Mouse (Mus musculus): ENCODE results near the gene Hoxd11. TPM values are rescaled to one million over a fixed set of nuclear protein-coding genes. Genes with fewer than 3 reads are reported as not detected.

Hoxd11 gene
- polyA plus RNA-seq, 1 experiment from 2014 or later: not detected

GRCm38 (mm10) chr2:74657251-74658023 lies 21.9 kb upstream of the Hoxd11 start:
- Histone ChIP-seq H3K4me3 (peak overlapping the region; percentile 8; the same call in 1 of the 2 replicates), H3K9ac (no peak overlapping the region)
- 2% methylated on average over 62 of the region's 62 CpGs for WGBS

GRCm38 (mm10) chr2:74658024-74658666 lies 21.2 kb upstream of the Hoxd11 start:
- under 1% methylated on average over 15 of the region's 15 CpGs for WGBS
- Histone ChIP-seq H3K27ac (no peak overlapping the region), H3K9me3 (replicated peaks) (no peaks in the 10 kb centered on the region), H3K4me3 (peak overlapping the region; percentile 8; the same call in 1 of the 2 replicates), H3K27me3 (peaks cover 94% of the 10 kb centered on the region), H3K36me3 (ENCODE audit: poor library complexity, severe bottlenecking) (no peaks in the 10 kb centered on the region), H3K4me1 (peaks cover 20% of the 10 kb centered on the region), H3K9ac (no peak overlapping the region), H3K4me2 (peak overlapping the region; percentile 30)
- no peak for ATAC-seq

More at GRCm38 (mm10) chr2:74657251-74658023, 21.9 kb upstream of the Hoxd11 start:
- H3K9me3 ChIP-seq (replicated peaks): no peaks in the 10 kb centered on the region
- H3K27ac ChIP-seq: no peak overlapping the region
- peaks cover 89% of the 10 kb centered on the region for H3K27me3 ChIP-seq
- peaks cover 20% of the 10 kb centered on the region for H3K4me1 ChIP-seq
- no peaks in the 10 kb centered on the region for H3K36me3 ChIP-seq (ENCODE audit: poor library complexity, severe bottlenecking)
- no peak for ATAC-seq
- peak overlapping the region; percentile 30 for H3K4me2 ChIP-seq

- under 1% methylated on average over 47 of the region's 47 CpGs for WGBS
- Histone ChIP-seq H3K27ac (no peak overlapping the region), H3K27me3 (peaks cover 98% of the 10 kb centered on the region), H3K4me3 (0 out of 2 replicates have a peak overlapping the region, but pooled peaks have one; percentile 2), H3K4me2 (no peak overlapping the region), H3K9ac (no peak overlapping the region), H3K36me3 (ENCODE audit: poor library complexity, severe bottlenecking) (no peaks in the 10 kb centered on the region), H3K9me3 (replicated peaks) (no peaks in the 10 kb centered on the region), H3K4me1 (peaks cover 20% of the 10 kb centered on the region)
- no peak for ATAC-seq
These were observed 20.5 kb upstream of the Hoxd11 start for GRCm38 (mm10) chr2:74658667-74659371.

- H3K4me1 ChIP-seq: peaks cover 20% of the 10 kb centered on the region
- no peak for ATAC-seq
- H3K36me3 ChIP-seq (ENCODE audit: poor library complexity, severe bottlenecking): no peaks in the 10 kb centered on the region
- H3K9ac ChIP-seq: no peak within 1 kb of the TSS
- no peaks in the 10 kb centered on the region for H3K9me3 ChIP-seq (replicated peaks)
- peaks cover 98% of the 10 kb centered on the region for H3K27me3 ChIP-seq
- H3K27ac ChIP-seq: no peak within 1 kb of the TSS
- H3K4me2 ChIP-seq: no peak within 1 kb of the TSS
- WGBS: 2% methylated on average over 28 of the region's 28 CpGs
- H3K4me3 ChIP-seq: 0 out of 2 replicates have a peak within 1 kb of the TSS, but pooled peaks have one; percentile 2
These were observed 19.8 kb upstream of the Hoxd11 start, which contains the start of gene Evx2 for GRCm38 (mm10) chr2:74659507-74660005. Gene Evx2 (minus strand): TSS chr2:74659557.

GRCm38 (mm10) chr2:74660421-74661375 lies 18.7 kb upstream of the Hoxd11 start:
- H3K4me2 ChIP-seq: no peak overlapping the region
- peaks cover 98% of the 10 kb centered on the region for H3K27me3 ChIP-seq
- H3K4me3 ChIP-seq: no peak overlapping the region
- no peak overlapping the region for H3K9ac ChIP-seq
- no peaks in the 10 kb centered on the region for H3K9me3 ChIP-seq (replicated peaks)
- peaks cover 16% of the 10 kb centered on the region for H3K4me1 ChIP-seq
- WGBS: 3% methylated on average over 30 of the region's 30 CpGs
- H3K27ac ChIP-seq: no peak overlapping the region
- H3K36me3 ChIP-seq (ENCODE audit: poor library complexity, severe bottlenecking): no peaks in the 10 kb centered on the region
- ATAC-seq: no peak

- Histone ChIP-seq H3K27me3 (peaks cover 98% of the 10 kb centered on the region), H3K4me3 (peak overlapping the region; percentile 14; the same call in 1 of the 2 replicates), H3K4me1 (peaks cover 12% of the 10 kb centered on the region), H3K36me3 (ENCODE audit: poor library complexity, severe bottlenecking) (no peaks in the 10 kb centered on the region), H3K4me2 (peak overlapping the region; percentile 36), H3K9ac (no peak overlapping the region), H3K9me3 (replicated peaks) (no peaks in the 10 kb centered on the region), H3K27ac (no peak overlapping the region)
- WGBS: under 1% methylated on average over 14 of the region's 14 CpGs
- ATAC-seq: no peak; the same call in 1 of the 2 replicates
These were observed 17.7 kb upstream of the Hoxd11 start for GRCm38 (mm10) chr2:74661685-74662084.

- no peak overlapping the region for H3K4me3 ChIP-seq
- WGBS: 6% methylated on average over 18 of the region's 18 CpGs
- 0 out of 2 replicates have a peak, but pooled peaks have one; percentile 66 for ATAC-seq
- H3K36me3 ChIP-seq (ENCODE audit: poor library complexity, severe bottlenecking): no peaks in the 10 kb centered on the region
- H3K9me3 ChIP-seq (replicated peaks): no peaks in the 10 kb centered on the region
- H3K27me3 ChIP-seq: peaks cover 98% of the 10 kb centered on the region
- H3K9ac ChIP-seq: no peak overlapping the region
- H3K4me2 ChIP-seq: no peak overlapping the region
- H3K27ac ChIP-seq: no peak overlapping the region
- H3K4me1 ChIP-seq: peaks cover 11% of the 10 kb centered on the region
These were observed 15.9 kb upstream of the Hoxd11 start for GRCm38 (mm10) chr2:74663291-74663925.

- Histone ChIP-seq H3K9ac (no peak overlapping the region), H3K4me1 (peaks cover 12% of the 10 kb centered on the region), H3K9me3 (replicated peaks) (no peaks in the 10 kb centered on the region), H3K36me3 (ENCODE audit: poor library complexity, severe bottlenecking) (no peaks in the 10 kb centered on the region), H3K4me3 (no peak overlapping the region), H3K27me3 (peaks cover 97% of the 10 kb centered on the region), H3K27ac (no peak overlapping the region), H3K4me2 (no peak overlapping the region)
- ATAC-seq: no peak
- WGBS: under 1% methylated on average over 7 of the region's 7 CpGs
These were observed 12.9 kb upstream of the Hoxd11 start for GRCm38 (mm10) chr2:74666411-74666810.

- no peaks in the 10 kb centered on the region for H3K36me3 ChIP-seq (ENCODE audit: poor library complexity, severe bottlenecking)
- no peak overlapping the region for H3K9ac ChIP-seq
- under 1% methylated on average over 35 of the region's 36 CpGs for WGBS
- no peak overlapping the region for H3K27ac ChIP-seq
- H3K4me1 ChIP-seq: peaks cover 8% of the 10 kb centered on the region
- peak overlapping the region; percentile 39 for H3K4me3 ChIP-seq
- ATAC-seq: no peak
- H3K4me2 ChIP-seq: no peak overlapping the region
- peaks cover 97% of the 10 kb centered on the region for H3K27me3 ChIP-seq
- H3K9me3 ChIP-seq (replicated peaks): no peaks in the 10 kb centered on the region
These were observed 12.0 kb upstream of the Hoxd11 start for GRCm38 (mm10) chr2:74667191-74667841.

- Histone ChIP-seq H3K36me3 (ENCODE audit: poor library complexity, severe bottlenecking) (no peaks in the 10 kb centered on the region), H3K27ac (no peak within 1 kb of the TSS), H3K9me3 (replicated peaks) (no peaks in the 10 kb centered on the region), H3K4me3 (peak within 1 kb of the TSS; percentile 39), H3K27me3 (peaks cover 97% of the 10 kb centered on the region), H3K4me2 (peak within 1 kb of the TSS; percentile 62), H3K9ac (peak within 1 kb of the TSS; percentile 34; the same call in 1 of the 2 replicates), H3K4me1 (peaks cover 13% of the 10 kb centered on the region)
- under 1% methylated on average over 24 of the region's 51 CpGs for WGBS
- ATAC-seq: peak; percentile 51; the same call in 1 of the 2 replicates
These were observed 11.5 kb upstream of the Hoxd11 start, which contains the start of gene Hoxd13 for GRCm38 (mm10) chr2:74667842-74668357. Gene Hoxd13 (plus strand): TSS chr2:74668310.

Data from forebrain, embryonic 13.5 days (tissue).